Mouse (Mus musculus) hindlimb bud, embryonic 11.5 days (tissue): ENCODE data around the gene Calml3.

Experiments used
- DNase-seq: peaks from one replicate; pipeline ENCODE4 v3.0.0-alpha.2; 2012; ENCODE audit warnings: low read depth, low spot score; ENCODE audit errors: extremely low spot score

Calml3 gene

DNA sequence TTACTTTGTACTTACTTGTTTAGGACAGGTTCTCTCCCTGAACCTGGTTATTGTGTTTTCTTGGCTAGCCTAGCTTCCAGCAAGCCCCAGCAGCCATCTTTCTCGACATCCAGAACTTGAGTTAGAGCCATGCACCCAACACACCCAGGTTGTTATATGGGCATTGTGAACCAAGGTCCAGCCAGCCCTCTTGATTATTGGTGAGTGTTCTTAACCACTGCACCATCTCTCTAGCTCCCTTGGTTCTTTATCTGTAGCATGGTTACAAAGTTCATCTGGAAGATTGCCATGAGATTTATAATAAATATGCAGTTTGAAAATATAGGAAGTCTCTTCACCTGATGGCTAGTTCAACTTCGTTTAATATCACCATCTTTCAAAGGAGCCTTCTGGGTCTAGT lies 20.5 kb downstream of the Calml3 start:
- no peak for DNase-seq

DNA sequence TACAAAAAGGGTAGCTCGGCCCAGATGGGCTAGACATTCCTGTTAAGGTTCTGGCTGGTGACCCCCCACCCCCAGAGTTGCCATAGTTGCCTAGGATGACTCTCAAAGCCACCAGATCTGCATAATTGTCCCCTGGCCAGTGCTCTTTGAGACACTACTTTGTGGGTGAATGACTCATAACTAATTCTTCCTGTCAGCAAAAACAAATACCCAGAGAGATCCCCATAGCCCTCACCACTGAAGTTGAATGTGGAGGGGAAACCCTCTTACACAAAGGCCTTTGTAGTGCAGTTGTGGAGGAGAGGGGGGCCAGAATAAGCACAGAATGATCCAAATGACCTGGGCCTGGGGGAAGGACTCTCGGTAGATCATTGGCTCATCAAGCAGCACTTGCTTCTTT lies 21.6 kb downstream of the Calml3 start:
- no peak for DNase-seq

DNA sequence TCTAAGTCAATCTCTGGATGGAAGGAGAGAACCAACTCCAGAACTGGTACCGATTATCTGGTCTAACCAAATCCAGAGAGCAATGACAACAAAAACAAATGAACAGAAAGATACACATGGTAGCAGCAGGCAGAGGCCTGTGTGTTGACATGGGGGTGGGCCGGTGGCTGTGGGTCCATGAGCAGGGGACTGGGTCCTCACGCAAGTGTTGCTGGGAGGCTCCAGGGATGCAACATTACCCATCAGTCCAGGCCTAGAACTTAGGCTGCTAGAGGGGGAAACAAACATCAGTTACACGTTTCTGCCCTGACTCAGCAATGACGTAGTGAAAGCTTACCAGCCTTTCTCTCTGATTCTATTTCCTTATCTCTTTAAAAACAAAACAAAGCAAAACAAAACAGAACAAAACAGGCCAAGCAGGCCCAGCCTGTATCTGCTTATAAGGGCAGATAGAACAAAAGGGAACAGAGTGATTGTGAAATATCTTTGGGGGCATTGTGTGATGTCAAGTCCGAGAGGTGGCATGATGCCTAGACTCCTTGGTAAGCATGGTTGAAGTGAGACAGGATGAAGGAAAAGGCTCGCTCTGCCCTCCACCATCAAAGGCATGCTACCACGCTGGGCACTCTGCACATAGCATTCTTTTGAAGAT lies 24.4 kb downstream of the Calml3 start:
- DNase-seq = no peak

DNA sequence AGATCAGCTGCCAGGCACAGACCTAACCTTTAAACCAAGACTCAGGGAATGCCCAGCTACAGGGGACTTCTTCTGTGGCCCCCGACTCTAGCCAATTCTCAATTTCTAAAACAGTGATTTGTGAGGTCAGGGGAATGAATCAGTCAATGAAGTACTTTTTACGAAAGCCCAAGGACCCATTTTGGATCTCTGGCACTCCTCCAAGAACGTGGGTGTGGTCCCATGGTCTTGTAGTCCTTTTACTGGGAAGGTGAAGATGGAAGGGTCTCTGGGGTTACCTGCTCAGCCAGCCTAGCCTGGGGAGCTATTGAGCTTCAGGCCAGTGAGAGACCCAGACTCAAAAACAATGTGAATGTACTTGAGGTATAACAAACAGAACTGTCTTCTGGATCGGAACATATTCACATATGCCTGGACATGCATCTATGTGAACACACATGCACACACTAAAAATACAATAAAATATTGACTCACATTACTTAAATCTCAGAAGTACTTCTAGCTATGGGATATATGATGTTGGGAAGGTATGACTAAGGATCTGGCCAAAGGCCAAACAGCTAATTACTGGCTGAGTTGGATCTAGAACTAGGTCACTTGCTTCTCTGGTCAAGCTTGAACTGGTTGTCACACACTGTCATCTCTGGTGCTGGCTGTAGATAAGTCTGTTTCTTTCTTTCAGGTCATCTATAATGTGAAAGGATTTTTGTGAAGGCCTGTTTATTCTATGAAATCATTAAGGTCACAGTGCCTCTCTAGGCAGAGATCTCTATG lies 25.3 kb downstream of the Calml3 start:
- DNase-seq = no peak

DNA sequence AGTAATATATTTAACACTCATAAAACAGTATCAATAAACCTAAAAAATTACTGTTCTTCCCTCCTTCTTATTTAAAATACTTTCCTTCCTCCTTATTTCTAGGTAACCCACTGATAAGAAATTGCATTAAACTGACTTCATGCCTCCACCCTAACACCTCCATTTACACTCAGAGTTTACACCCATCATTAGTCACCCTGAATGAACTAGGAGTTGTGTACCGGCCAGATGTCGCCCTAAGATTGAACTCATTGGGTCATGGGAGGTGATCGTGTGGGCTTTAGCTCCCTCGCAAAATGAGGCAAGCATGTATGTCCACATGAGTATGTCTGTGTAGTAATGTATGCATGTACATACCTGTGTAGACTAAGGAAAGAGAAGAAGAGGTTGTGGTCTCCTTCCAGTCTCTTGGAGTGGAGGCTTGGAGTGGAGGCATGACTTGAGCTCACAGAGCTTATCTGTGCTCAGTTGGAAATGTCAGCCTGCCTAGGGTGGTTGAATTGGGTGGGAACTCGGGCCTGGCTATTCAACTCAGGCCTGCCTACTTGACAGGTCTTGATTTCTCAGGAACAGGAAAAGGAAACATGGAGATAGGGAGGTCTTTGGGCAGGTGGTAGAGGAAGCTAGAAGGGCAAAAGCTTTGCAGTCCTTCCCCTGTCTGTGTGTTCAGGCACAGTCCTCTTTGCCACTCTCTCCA lies 26.8 kb downstream of the Calml3 start:
- no peak for DNase-seq

DNA sequence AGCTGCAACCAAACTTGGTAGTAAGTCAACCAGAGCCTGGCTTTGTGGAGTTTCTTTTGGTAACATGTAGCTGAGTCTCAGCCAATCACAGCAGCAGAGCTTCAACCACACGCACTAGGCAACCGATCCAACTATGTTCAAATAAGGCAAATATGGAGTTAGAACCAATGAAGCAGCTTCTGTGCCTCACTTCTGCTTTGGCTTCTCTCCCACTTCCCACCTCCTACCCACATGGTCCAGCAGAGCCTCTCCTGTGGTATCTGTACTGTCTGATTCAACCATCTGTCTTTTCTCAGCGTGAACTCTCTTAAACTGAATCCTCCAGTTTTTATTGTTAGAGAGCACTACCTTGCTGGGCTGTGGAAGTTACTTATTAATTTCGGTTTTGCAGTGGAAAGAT lies 27.7 kb downstream of the Calml3 start:
- no peak for DNase-seq

DNA sequence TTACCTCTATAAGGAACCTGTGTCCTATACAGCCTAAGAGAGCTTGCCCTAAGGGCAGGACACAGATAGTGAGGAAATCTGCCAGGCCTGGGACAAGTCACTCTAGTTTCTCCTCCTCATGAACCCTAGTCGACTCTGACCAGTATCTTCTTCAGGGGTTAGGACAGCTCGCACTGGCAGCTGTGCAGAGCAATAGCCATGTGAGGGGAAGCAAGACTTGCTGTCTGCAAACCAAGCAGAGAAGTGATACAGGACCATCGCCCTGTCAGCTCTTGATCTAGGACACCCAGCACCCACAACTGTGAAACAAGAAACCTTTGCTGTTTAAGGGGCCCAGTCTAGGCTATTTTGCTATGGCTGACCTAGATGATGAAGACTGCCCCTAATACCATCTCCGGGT lies 29.1 kb downstream of the Calml3 start:
- no peak for DNase-seq

DNA sequence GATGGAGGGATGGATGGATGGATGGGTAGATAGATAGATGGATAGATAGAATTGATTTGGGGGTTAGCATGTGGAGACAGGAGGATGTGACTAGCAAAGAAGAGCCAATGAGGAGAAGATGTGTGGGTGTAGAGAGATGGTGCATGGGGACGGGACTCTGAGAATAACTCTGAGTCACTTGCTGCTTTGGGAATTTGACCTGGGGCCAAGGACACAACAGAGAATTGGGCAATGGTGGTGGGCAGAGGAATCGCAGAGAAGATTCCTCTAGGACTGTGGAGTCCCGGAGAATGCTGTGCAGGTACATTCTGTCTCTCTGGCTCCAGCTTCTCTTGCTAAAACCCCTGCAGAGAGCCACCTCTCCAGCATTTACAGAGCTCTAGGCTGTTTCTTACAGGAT lies 29.8 kb downstream of the Calml3 start:
- no peak for DNase-seq

DNA sequence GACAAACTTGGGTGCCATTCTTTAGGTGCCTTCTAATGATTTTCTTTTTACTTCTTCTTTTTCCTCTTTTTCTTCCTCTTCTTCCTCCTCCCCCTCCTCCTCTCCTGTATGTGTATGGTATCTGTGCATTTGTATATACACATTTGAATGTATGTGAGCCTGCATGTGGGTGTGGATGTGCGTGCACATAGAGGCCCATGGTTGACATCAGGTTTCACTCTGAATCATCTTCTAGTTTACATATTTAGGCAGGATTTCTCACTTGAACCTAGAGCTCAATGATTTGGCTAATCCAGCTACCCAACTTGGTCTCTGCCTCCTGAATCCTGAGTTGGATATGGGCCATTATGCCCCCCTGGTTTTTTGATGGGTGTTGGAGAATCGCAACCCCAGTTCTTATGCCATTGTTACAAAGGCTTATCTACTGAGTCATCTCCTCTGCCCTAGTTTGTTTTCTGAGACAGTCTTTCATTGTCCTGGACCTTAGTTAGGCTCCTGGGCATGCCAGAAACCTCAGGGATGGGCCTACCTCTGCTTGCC lies 30.9 kb downstream of the Calml3 start:
- no peak for DNase-seq

DNA sequence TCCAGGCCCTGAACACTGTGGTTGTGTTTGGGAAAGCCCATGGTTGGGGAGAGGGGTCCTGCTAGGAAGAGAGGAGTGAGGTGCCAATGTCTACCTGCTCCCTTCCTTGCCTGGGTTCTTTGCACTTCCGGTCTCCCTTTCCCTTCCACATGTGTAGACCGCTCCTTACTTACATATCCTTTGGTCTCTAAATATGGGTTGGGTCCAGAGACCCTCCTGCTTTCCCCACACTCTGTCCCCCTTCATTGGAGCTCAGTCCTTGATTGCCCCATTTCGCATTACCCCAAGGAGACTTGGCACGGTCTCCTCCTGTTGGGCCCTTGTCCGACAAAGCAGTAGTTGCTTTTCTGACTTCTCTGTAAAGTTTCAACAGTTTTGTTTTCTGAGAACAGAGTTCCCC lies 32.9 kb downstream of the Calml3 start:
- no peak for DNase-seq

DNA sequence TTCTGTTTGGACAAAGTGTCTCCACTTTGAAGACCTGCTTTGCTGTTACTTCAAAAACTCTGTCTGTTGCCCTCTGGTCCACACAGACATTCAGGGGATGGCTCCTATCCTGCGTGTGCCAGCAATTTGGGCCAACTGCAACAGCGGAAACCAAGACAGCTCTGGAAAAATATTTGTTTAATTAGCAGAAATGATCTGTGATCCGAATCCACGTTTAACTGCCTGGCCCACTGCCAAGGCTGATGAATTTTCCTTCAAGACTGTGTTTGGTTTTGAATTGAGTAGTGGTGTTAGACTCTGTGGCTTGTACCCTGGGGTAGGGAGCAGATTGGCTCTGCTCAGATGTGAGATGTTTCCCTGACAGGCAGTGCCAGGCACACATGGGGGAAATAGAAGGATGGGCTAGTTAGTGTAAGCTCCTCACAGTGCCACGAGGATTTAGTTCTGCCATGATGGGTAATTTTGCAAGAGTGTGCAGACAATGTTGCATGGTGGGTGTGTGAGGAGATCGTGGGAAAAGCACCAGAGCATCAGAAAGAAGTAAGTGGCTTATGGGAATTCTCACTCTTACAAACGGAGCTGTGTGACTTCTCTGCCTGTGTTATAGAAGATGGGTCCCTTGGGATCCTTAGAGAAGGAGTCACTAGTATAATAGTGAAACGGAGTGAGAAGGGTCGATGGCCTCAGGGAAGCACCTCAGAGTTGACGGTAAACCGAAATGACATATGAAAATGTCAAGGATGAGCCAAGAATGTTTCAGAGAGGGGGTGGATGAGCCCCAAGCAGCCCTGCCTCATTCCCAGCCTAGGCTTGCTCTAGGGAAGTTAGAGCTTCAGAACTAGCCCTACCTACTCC lies 33.7 kb downstream of the Calml3 start:
- no peak for DNase-seq

DNA sequence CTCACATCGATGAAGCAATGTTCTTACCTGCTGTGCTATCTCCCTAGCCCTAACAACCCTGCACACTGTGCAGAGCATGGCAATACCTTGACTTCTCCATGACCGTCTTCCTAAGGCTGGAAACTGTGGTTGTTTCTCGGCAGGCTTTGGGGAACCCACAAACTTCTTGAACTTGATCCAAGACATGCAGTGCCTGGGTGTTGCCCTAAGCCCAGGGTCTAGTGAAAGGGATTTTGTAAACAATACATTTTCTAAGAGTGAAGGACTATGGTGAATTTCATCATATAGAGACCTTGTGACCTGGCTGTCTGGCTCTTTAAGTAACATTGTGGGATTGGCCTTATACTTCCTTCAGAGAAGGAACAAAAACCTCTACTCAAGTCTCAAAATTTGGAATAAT lies 34.6 kb downstream of the Calml3 start:
- DNase-seq = no peak

DNA sequence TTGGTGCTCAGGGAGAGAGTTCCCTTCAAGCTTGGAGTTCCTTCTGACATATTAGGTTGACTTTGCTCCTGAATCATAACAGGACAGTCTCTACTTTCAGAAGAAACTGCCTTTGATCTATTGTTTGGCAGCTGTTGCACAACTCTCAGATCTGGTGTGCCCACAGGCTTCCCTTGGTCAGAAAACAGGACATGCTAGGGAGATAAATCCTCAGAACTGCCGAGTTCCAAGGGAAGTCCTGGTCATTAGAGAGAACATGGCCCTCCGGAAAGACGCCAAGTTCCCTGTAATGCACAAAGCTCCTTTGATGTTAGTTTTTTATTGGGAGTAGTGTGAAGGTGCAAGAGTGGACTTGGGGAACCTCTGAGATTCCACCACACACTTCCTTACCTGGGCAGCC lies 35.5 kb downstream of the Calml3 start:
- no peak for DNase-seq

DNA sequence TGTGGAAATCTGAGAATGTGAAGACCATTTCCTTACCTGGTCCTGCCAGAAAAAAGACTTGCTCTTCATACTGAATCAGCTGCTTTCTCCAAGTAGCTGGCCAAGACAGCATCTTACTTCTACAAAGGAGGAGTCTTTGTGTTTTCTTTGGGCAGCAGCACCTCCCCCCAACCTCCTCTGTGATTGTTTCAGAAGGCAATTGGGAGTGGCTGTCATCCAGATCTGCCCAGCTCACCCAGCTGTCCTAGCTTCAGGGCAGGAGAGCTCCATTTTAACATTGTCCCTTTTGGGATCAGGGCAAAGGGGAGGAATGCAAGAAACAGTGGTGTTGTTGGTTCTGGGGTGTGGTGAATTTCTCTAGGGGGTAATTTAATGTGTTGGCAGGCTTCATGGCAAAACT lies 37.0 kb downstream of the Calml3 start:
- DNase-seq = no peak

DNA sequence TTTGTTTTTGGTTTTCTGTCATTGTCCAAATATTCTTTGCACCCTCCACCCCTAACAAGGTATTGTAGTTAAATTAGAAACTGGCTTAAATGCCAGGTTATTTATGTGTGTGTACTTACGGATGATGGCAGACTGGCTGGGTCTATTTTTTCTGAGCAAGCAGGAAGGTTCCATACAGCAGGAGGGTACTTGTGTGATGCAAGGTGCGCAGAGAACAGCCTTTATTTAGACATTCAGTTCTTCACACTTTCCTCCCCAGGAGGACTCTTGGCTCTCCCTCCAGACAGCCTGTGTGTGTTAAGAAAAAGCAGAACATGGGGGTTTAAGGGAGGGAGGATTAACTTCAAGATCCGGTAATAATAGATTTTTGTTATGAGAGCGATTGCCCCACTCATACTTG lies 38.3 kb downstream of the Calml3 start:
- no peak for DNase-seq

DNA sequence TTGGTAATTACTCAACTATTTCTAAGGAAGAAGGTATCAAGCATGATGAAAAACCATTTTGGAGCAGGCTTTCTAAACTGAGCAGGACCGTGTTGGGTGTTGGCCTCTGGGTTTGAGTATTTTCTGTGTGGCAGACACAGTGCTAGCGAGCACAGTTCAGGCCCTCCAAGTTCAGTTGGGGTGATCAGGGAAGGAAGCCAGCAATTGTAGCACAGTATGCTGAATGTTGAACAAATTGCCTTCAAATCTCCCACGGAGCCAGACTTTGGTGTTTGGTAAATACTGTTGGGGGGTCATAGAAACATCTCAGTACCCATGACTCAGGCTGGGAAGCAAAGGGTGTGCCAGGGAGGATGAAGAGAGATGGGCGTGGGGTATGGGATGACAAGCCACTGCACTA lies 43.0 kb downstream of the Calml3 start:
- no peak for DNase-seq

DNA sequence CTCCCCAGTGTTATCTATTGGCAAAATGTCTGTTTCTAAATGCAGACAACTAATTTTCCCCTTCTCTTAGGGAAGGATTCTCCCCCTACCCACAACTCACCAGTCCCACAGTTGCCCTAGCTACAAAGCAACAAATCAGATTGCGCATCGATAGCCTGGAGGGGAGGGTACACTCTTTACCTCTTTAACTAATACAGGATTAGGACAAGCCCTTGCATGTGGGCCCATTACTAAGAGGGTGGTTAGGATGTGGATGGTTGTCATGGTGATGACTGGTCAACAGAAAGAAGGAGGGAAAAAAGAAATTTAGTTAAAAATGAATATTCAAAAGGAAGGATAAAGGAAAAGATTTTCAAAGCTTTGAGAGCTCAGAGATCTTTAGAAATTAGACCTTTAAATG lies 45.8 kb downstream of the Calml3 start:
- no peak for DNase-seq

DNA sequence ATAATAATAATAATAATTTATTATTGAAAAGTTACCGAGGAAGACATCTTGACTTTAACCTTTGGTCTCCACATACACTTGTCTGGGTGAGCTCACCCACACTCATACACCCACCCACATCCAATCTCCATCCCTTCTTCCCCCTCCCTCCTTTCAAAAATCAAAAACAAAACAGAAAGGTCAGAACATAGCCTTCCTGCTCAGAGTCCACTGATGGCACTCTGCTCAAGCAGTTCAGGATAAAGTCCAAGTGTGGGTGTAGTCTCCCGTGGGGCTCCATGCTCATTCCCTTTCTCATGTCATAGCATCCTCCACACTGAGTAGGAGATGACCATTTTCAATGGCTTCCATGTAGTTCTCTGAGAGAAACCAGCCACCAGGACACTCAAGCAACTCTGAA lies 50.8 kb downstream of the Calml3 start:
- no peak for DNase-seq
